Mouse (Mus musculus) adrenal gland, adult 8-10 months (tissue): ENCODE results near the gene Ttc23. TPM values are rescaled to one million over a fixed set of nuclear protein-coding genes. Genes with fewer than 3 reads are reported as not detected.

Source experiments
- DNase-seq: peaks from one replicate; pipeline ENCODE4 v3.0.0; 2022
- total RNA-seq, 4 experiments: library from RNA; stranded (reverse); gene quantifications; 2 replicates each; pipeline ENCODE4 v1.2.4; 2022

Ttc23 gene
- 10 to 100 TPM; 41.4 to 55.0 (median 44.1) TPM for total RNA-seq

GRCm38 (mm10) chr7:67647277-67647676, at the start of gene Ttc23:
TSS of gene Ttc23 (plus strand) at chr7:67647410.
- no peak for DNase-seq

GRCm38 (mm10) chr7:67598050-67598449, 49.2 kb upstream of the Ttc23 start:
- no peak for DNase-seq

- DNase-seq = no peak
Observed at GRCm38 (mm10) chr7:67605114-67605513, 42.1 kb upstream of the Ttc23 start.

GRCm38 (mm10) chr7:67606250-67606649, 41.0 kb upstream of the Ttc23 start:
- no peak for DNase-seq

- DNase-seq = no peak
Observed at GRCm38 (mm10) chr7:67607669-67608347, 39.4 kb upstream of the Ttc23 start.

- no peak for DNase-seq
Observed at GRCm38 (mm10) chr7:67608348-67609024, 38.7 kb upstream of the Ttc23 start.

GRCm38 (mm10) chr7:67613795-67614463, 33.3 kb upstream of the Ttc23 start:
- no peak for DNase-seq

GRCm38 (mm10) chr7:67614464-67614861, 32.7 kb upstream of the Ttc23 start:
- no peak for DNase-seq

- DNase-seq = no peak
Observed at GRCm38 (mm10) chr7:67616890-67617289, 30.3 kb upstream of the Ttc23 start.

GRCm38 (mm10) chr7:67617646-67618045, 29.6 kb upstream of the Ttc23 start:
- DNase-seq = no peak

- DNase-seq = no peak
Observed at GRCm38 (mm10) chr7:67618316-67618715, 28.9 kb upstream of the Ttc23 start.

GRCm38 (mm10) chr7:67619836-67620235, 27.4 kb upstream of the Ttc23 start:
- DNase-seq = no peak

- DNase-seq = no peak
Observed at GRCm38 (mm10) chr7:67622151-67622550, 25.1 kb upstream of the Ttc23 start.

- DNase-seq = no peak
Observed at GRCm38 (mm10) chr7:67626671-67627070, 20.5 kb upstream of the Ttc23 start.

GRCm38 (mm10) chr7:67629681-67630080, 17.5 kb upstream of the Ttc23 start:
- DNase-seq = no peak

GRCm38 (mm10) chr7:67630817-67631216, 16.4 kb upstream of the Ttc23 start:
- peak; percentile 46 for DNase-seq

GRCm38 (mm10) chr7:67632380-67632779, 14.8 kb upstream of the Ttc23 start:
- no peak for DNase-seq

GRCm38 (mm10) chr7:67634210-67634609, 13.0 kb upstream of the Ttc23 start:
- no peak for DNase-seq

- DNase-seq = no peak
Observed at GRCm38 (mm10) chr7:67636161-67636560, 11.0 kb upstream of the Ttc23 start.

GRCm38 (mm10) chr7:67639006-67639405, 8.2 kb upstream of the Ttc23 start:
- DNase-seq = no peak

- no peak for DNase-seq
Observed at GRCm38 (mm10) chr7:67642955-67643354, 4.3 kb upstream of the Ttc23 start.

GRCm38 (mm10) chr7:67644291-67644690, 2.9 kb upstream of the Ttc23 start:
- DNase-seq = no peak

- peak; percentile 99 for DNase-seq
Observed at GRCm38 (mm10) chr7:67644833-67645680, 2.2 kb upstream of the Ttc23 start, which contains the start of gene Lrrc28. TSS of gene Lrrc28 (minus strand) at chr7:67645268.
